Mouse (Mus musculus) liver, adult 2 months (tissue): Measurements from ENCODE around the gene Fanci.

Source experiments
- CTCF ChIP-seq: fragments of 200-500 bp; IDR thresholded peaks from 2 replicates; pipeline ENCODE4 v1.5.1; 2011; ENCODE audit warnings: low read depth, low read length, control low read depth
- POLR2A ChIP-seq: fragments of 200-500 bp; IDR thresholded peaks from 2 replicates; pipeline ENCODE4 v1.6.1; 2011; ENCODE audit warnings: low read length, control low read depth; ENCODE audit not compliant: insufficient read depth; ENCODE audit errors: extremely low read depth

GRCm38 (mm10) chr7:79395186-79395585 lies 3.5 kb downstream of the Fanci start:
- TF ChIP-seq CTCF (no peak), POLR2A (no peak)
